9 mouse cellular contexts compared by ENCODE assay signal in genomic region chr1:74855651-74856438, GRCm38 (mm10). TPM values are rescaled to one million over a fixed set of nuclear protein-coding genes. Genes with fewer than 3 reads are reported as not detected.
DNase-seq lines count a peak whose midpoint lies in the region; ATAC-seq lines count a peak whose summit lies in the region.
"Had no signal": no experiment of that assay in that cellular context is flagged by ENCODE, and none has a peak within 500 bp of the region (broad histone marks: within the 10 kb centered on the region; RNA-seq: fewer than 3 reads in every experiment).

No protein-coding gene starts in this region.

- 2% methylated on average over 72 of the region's 74 CpGs for WGBS in liver, embryonic 11.5 days
- 1% methylated on average over 65 of the region's 74 CpGs for WGBS in intestine, embryonic 14.5 days

- peak; percentile 18 for DNase-seq in CD4-positive, CD25-positive, alpha-beta regulatory T cell, adult 2 months (ENCODE audit: low read depth, low spot score)
- DNase-seq in liver, embryonic 11.5 days (ENCODE audit: low spot score), result peak; percentile 46
- DNase-seq in liver, result no peak
- DNase-seq in embryo, embryonic 11 days, result peak; percentile 39
- DNase-seq in intestine, embryonic 14.5 days (ENCODE audit: low spot score), result peak; percentile 68
- DNase-seq in neural tube, embryonic 10.5 days (ENCODE audit: extremely low spot score, low spot score), result peak; percentile 59
- no peak for DNase-seq in gastrocnemius, adult 18-20 months (ENCODE audit: low spot score)

- no peak overlapping the region for H3K9ac ChIP-seq in liver, embryonic 11.5 days (ENCODE audit: low read depth, low read length)
- H3K9ac ChIP-seq in intestine, embryonic 14.5 days (ENCODE audit: low read length), result no peak overlapping the region

- peak overlapping the region; percentile 83 for H3K4me2 ChIP-seq in liver, embryonic 11.5 days
- H3K4me2 ChIP-seq in intestine, embryonic 14.5 days (ENCODE audit: low read length), result peak overlapping the region; percentile 98

- H3K27ac ChIP-seq in liver, embryonic 11.5 days (ENCODE audit: low read depth, low read length), result no peak overlapping the region
- no peak overlapping the region for H3K27ac ChIP-seq in intestine, embryonic 14.5 days (ENCODE audit: low read depth)

- peaks cover 95% of the 10 kb centered on the region for H3K27me3 ChIP-seq in liver, embryonic 11.5 days (replicated peaks; ENCODE audit: control insufficient read depth, insufficient read depth, low read length)
- H3K27me3 ChIP-seq in intestine, embryonic 14.5 days (replicated peaks; ENCODE audit: control insufficient read depth, insufficient read depth, low read length), result peaks cover 98% of the 10 kb centered on the region

- H3K4me3 ChIP-seq in liver, embryonic 11.5 days (ENCODE audit: low read depth, low read length), result peak overlapping the region; percentile 54
- H3K4me3 ChIP-seq in intestine, embryonic 14.5 days (ENCODE audit: low read depth, low read length), result peak overlapping the region; percentile 49

- no peaks in the 10 kb centered on the region for H3K9me3 ChIP-seq in liver, embryonic 11.5 days (ENCODE audit: control insufficient read depth, low read length)
- no peaks in the 10 kb centered on the region for H3K9me3 ChIP-seq in intestine, embryonic 14.5 days (ENCODE audit: control insufficient read depth, low read length)

- H3K36me3 ChIP-seq in liver, embryonic 11.5 days (ENCODE audit: control insufficient read depth, insufficient read depth, low read length), result no peaks in the 10 kb centered on the region
- no peaks in the 10 kb centered on the region for H3K36me3 ChIP-seq in intestine, embryonic 14.5 days (ENCODE audit: control insufficient read depth, insufficient read depth, low read length)

- peaks cover 9% of the 10 kb centered on the region for H3K4me1 ChIP-seq in liver, embryonic 11.5 days (replicated peaks; ENCODE audit: control insufficient read depth, insufficient read depth, low read length)
- H3K4me1 ChIP-seq in intestine, embryonic 14.5 days (replicated peaks; ENCODE audit: control insufficient read depth, insufficient read depth, low read length), result peaks cover 3% of the 10 kb centered on the region

- no peak for ATAC-seq in CD4-positive, CD25-positive, alpha-beta regulatory T cell, adult 4 months
- ATAC-seq in liver, embryonic 11.5 days (replicated peaks; ENCODE audit: low FRiP score), result no peak
- no peak for ATAC-seq in intestine, embryonic 14.5 days (replicated peaks; ENCODE audit: low FRiP score, low TSS enrichment, low read depth)

RNA-seq across cellular contexts. Expression of gene Cdk5r2, which starts 1.1 kb away (rescaled TPM):
- polyA plus RNA-seq in CD4-positive, CD25-positive, alpha-beta regulatory T cell, adult 4 months (2017; shearing (Covaris generic)), result not detected
- 0.35 and 0.36 TPM in 2 replicates for polyA plus RNA-seq in liver, embryonic 11.5 days (2014; fragmentation: Nextera tagmentation; extraction: Ambion mirVana)
- 0.28 and 0.36 TPM in 2 replicates for polyA plus RNA-seq in intestine, embryonic 14.5 days (2014; fragmentation: Nextera tagmentation; extraction: Ambion mirVana)
- not detected for total RNA-seq in gastrocnemius, adult 18-20 months (2021)
- total RNA-seq: common myeloid progenitor, adult 5-6 weeks had no signal

RNA-seq across cellular contexts. Expression of gene Fev, which starts 29.4 kb away (rescaled TPM):
- not detected for polyA plus RNA-seq in CD4-positive, CD25-positive, alpha-beta regulatory T cell, adult 4 months (2017; shearing (Covaris generic))
- 0.23 and 0.31 TPM in 2 replicates for polyA plus RNA-seq in liver, embryonic 11.5 days (2014; fragmentation: Nextera tagmentation; extraction: Ambion mirVana)
- 0.55 and 1.4 TPM in 2 replicates for polyA plus RNA-seq in intestine, embryonic 14.5 days (2014; fragmentation: Nextera tagmentation; extraction: Ambion mirVana)
- not detected for total RNA-seq in gastrocnemius, adult 18-20 months (2021)
- total RNA-seq: common myeloid progenitor, adult 5-6 weeks had no signal

RNA-seq across cellular contexts. Expression of gene Cryba2, which starts 37.1 kb away (rescaled TPM):
- polyA plus RNA-seq in CD4-positive, CD25-positive, alpha-beta regulatory T cell, adult 4 months (2017; shearing (Covaris generic)), result not detected
- polyA plus RNA-seq in liver, embryonic 11.5 days (2014; fragmentation: Nextera tagmentation; extraction: Ambion mirVana), result not detected in 2 replicates
- polyA plus RNA-seq in intestine, embryonic 14.5 days (2014; fragmentation: Nextera tagmentation; extraction: Ambion mirVana), result 2.5 TPM in 1 of 2 replicates, not detected in the other
- not detected for total RNA-seq in gastrocnemius, adult 18-20 months (2021)
- total RNA-seq: common myeloid progenitor, adult 5-6 weeks had no signal

Comparison
In these comparisons a context has a peak if more than half of its experiments do, and no peak if none do; other contexts are left out.
1. DNase-seq: peak in CD4-positive, CD25-positive, alpha-beta regulatory T cell, adult 2 months (single experiment), liver, embryonic 11.5 days (single experiment), embryo, embryonic 11 days (single experiment), intestine, embryonic 14.5 days (single experiment) and neural tube, embryonic 10.5 days (single experiment); none in liver (single experiment) and gastrocnemius, adult 18-20 months (single experiment).